Mouse (Mus musculus): ENCODE measurements around the gene Plxna2. TPM values are rescaled to one million over a fixed set of nuclear protein-coding genes. Genes with fewer than 3 reads are reported as not detected.

Plxna2 gene
- polyA plus RNA-seq, 1 experiment from 2014 or later = 4.5 TPM

DNA sequence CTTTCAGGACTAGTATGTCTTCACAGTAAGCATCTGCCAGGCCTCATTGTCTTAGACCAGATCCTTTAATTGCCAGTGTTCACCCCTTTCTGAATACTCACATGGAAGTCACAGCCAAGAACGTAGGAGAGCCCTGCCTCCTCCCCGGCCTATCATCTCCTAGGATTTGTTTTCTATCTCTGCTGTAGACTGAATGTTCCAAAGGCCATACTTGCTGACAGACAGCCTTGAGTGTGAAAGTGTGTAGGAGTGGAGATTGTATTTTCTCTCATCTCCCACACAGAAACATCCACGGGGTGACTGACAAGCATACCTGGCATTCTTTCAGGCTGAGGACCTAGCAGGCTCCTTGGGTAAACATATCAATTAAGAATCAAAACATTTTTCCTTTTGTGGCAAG, 177.3 kb downstream of the Plxna2 start:
- no peak for ATAC-seq
- 69% methylated on average over 3 of the region's 3 CpGs for WGBS

GRCm38 (mm10) chr1:194797843-194798242, 179.8 kb downstream of the Plxna2 start:
- no peak overlapping the region for H3K4me3 ChIP-seq (ENCODE audit: low read depth, low read length)
- DNase-seq (ENCODE audit: low spot score) (no peak), ATAC-seq (no peak)
- H3K36me3 ChIP-seq (ENCODE audit: insufficient read depth, low read length) = peaks cover 55% of the 10 kb centered on the region
- no peaks in the 10 kb centered on the region for H3K9me3 ChIP-seq (ENCODE audit: low read length)
- no peaks in the 10 kb centered on the region for H3K27me3 ChIP-seq (replicated peaks; ENCODE audit: insufficient read depth, low read length)
- 93% methylated on average over 1 of the region's 1 CpGs for WGBS
- H3K4me2 ChIP-seq (replicated peaks; ENCODE audit: low read depth, low read length) = no peak overlapping the region
- no peaks in the 10 kb centered on the region for H3K4me1 ChIP-seq (ENCODE audit: insufficient read depth, low read depth, low read length)
- H3K27ac ChIP-seq (ENCODE audit: low read length) = no peak overlapping the region
- TF ChIP-seq CTCF (IDR thresholded peaks at IDR 0.05) (no peak), EP300 (IDR thresholded peaks at IDR 0.05) (no peak)
- H3K9ac ChIP-seq (replicated peaks; ENCODE audit: low read depth) = no peak overlapping the region

More for the DNA sequence above, 177.3 kb downstream of the Plxna2 start:
- no peaks in the 10 kb centered on the region for H3K4me1 ChIP-seq (ENCODE audit: insufficient read depth, low read depth, low read length)
- H3K36me3 ChIP-seq (ENCODE audit: insufficient read depth, low read length) = peaks cover 44% of the 10 kb centered on the region
- H3K4me3 ChIP-seq (ENCODE audit: low read depth, low read length) = no peak overlapping the region
- H3K27ac ChIP-seq (ENCODE audit: low read length) = no peak overlapping the region
- H3K9me3 ChIP-seq (ENCODE audit: low read length) = no peaks in the 10 kb centered on the region
- H3K9ac ChIP-seq (replicated peaks; ENCODE audit: low read depth) = no peak overlapping the region
- no peak for DNase-seq (ENCODE audit: low spot score)
- H3K4me2 ChIP-seq (replicated peaks; ENCODE audit: low read depth, low read length) = no peak overlapping the region
- no peaks in the 10 kb centered on the region for H3K27me3 ChIP-seq (replicated peaks; ENCODE audit: insufficient read depth, low read length)
- no peak for TF ChIP-seq EP300 (IDR thresholded peaks at IDR 0.05)
- no peak for TF ChIP-seq CTCF (IDR thresholded peaks at IDR 0.05)

GRCm38 (mm10) chr1:194798511-194798910, 180.5 kb downstream of the Plxna2 start:
- TF ChIP-seq EP300 (IDR thresholded peaks at IDR 0.05) (no peak), CTCF (IDR thresholded peaks at IDR 0.05) (no peak)
- no peak overlapping the region for H3K9ac ChIP-seq (replicated peaks; ENCODE audit: low read depth)
- ATAC-seq (no peak), DNase-seq (ENCODE audit: low spot score) (no peak)
- H3K4me2 ChIP-seq (replicated peaks; ENCODE audit: low read depth, low read length) = no peak overlapping the region
- H3K27me3 ChIP-seq (replicated peaks; ENCODE audit: insufficient read depth, low read length) = no peaks in the 10 kb centered on the region
- H3K27ac ChIP-seq (ENCODE audit: low read length) = no peak overlapping the region
- H3K4me3 ChIP-seq (ENCODE audit: low read depth, low read length) = no peak overlapping the region
- H3K4me1 ChIP-seq (ENCODE audit: insufficient read depth, low read depth, low read length) = no peaks in the 10 kb centered on the region
- H3K9me3 ChIP-seq (ENCODE audit: low read length) = no peaks in the 10 kb centered on the region
- peaks cover 57% of the 10 kb centered on the region for H3K36me3 ChIP-seq (ENCODE audit: insufficient read depth, low read length)

DNA sequence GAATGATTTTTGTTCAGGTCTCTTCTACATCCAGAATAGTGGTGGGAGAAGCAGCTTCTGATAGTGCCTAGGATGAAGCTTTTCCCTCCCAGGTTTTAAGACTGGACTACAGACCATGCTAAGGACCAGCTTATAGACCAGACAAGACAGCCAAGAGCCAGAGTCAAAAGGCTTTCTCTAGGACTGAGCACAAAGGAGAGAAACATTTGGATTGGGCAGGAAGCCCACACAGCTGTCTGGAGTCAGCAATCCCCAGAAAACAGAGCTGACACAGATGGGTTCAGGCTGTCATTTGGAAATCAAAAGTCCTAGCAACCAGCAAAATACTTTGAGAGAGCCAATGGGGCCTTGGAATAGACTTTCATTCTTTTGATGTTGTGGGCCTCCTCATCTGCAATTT, 190.2 kb downstream of the Plxna2 start:
- Histone ChIP-seq H3K4me1 (ENCODE audit: insufficient read depth, low read depth, low read length) (no peaks in the 10 kb centered on the region), H3K9me3 (ENCODE audit: low read length) (no peaks in the 10 kb centered on the region), H3K4me3 (ENCODE audit: low read depth, low read length) (no peak overlapping the region), H3K4me2 (replicated peaks; ENCODE audit: low read depth, low read length) (no peak overlapping the region), H3K36me3 (ENCODE audit: insufficient read depth, low read length) (peaks cover 21% of the 10 kb centered on the region; the same call in 1 of the 2 replicates), H3K27ac (ENCODE audit: low read length) (peak overlapping the region; percentile 66), H3K27me3 (replicated peaks; ENCODE audit: insufficient read depth, low read length) (no peaks in the 10 kb centered on the region), H3K9ac (replicated peaks; ENCODE audit: low read depth) (no peak overlapping the region)
- TF ChIP-seq CTCF (IDR thresholded peaks at IDR 0.05) (no peak), EP300 (IDR thresholded peaks at IDR 0.05) (peak; percentile 69)
- peak; percentile 89 for DNase-seq (ENCODE audit: low spot score)
- ATAC-seq = peak; percentile 94

DNA sequence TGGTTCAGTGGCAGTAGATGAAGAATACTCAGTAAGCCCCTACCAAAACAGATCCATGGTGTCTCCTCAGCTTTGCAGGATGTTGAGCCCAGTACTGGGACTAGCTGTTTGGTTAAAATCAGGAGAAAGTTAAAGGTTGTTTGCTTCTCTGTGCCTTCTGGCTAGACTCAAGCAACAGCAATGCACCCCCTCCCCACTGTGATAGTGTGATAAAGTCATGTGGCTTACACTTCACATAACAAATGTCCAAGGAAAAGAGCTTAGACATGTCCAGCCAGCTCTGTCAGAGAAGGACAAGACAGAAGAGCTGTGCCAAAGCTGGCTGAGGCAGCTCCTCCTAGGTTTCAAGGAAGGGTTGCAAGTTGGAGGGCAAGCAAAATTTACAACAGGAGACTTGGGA, 190.7 kb downstream of the Plxna2 start:
- no peaks in the 10 kb centered on the region for H3K27me3 ChIP-seq (replicated peaks; ENCODE audit: insufficient read depth, low read length)
- no peak overlapping the region for H3K4me2 ChIP-seq (replicated peaks; ENCODE audit: low read depth, low read length)
- H3K36me3 ChIP-seq (ENCODE audit: insufficient read depth, low read length) = peaks cover 18% of the 10 kb centered on the region; the same call in 1 of the 2 replicates
- TF ChIP-seq CTCF (IDR thresholded peaks at IDR 0.05) = no peak
- no peak; the same call in 1 of the 2 replicates for TF ChIP-seq EP300 (IDR thresholded peaks at IDR 0.05)
- H3K9me3 ChIP-seq (ENCODE audit: low read length) = no peaks in the 10 kb centered on the region
- no peaks in the 10 kb centered on the region for H3K4me1 ChIP-seq (ENCODE audit: insufficient read depth, low read depth, low read length)
- ATAC-seq (peak; percentile 80), DNase-seq (ENCODE audit: low spot score) (no peak)
- H3K9ac ChIP-seq (replicated peaks; ENCODE audit: low read depth) = no peak overlapping the region
- H3K27ac ChIP-seq (ENCODE audit: low read length) = peak overlapping the region; percentile 66
- H3K4me3 ChIP-seq (ENCODE audit: low read depth, low read length) = no peak overlapping the region

DNA sequence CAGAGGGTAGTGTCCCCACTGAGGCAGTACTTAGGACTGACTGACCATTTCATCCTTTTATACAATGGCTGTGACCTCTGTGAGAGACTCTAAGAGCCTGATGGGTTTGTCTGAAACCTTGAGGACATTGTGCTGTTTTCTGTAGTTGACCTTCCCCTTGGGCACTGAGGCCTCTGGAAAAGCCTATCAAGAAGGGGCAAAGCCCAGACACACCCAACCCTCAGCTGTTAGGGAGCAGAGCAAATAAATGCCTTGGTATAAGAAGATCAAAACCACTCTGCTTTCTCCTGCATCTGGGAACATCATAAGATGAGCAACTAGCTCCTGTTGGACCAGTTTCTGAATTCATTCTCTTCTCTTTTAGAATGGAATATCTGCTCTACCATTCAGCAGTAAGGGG, 191.6 kb downstream of the Plxna2 start:
- Histone ChIP-seq H3K27ac (ENCODE audit: low read length) (peak overlapping the region; percentile 66), H3K9ac (replicated peaks; ENCODE audit: low read depth) (no peak overlapping the region)
- TF ChIP-seq CTCF (IDR thresholded peaks at IDR 0.05) (no peak), EP300 (IDR thresholded peaks at IDR 0.05) (no peak)

GRCm38 (mm10) chr1:194814187-194814586, 196.2 kb downstream of the Plxna2 start:
- no peaks in the 10 kb centered on the region for H3K4me1 ChIP-seq (ENCODE audit: insufficient read depth, low read depth, low read length)
- H3K9ac ChIP-seq (replicated peaks; ENCODE audit: low read depth) = no peak overlapping the region
- WGBS = 76% methylated on average over 5 of the region's 5 CpGs
- ATAC-seq (no peak), DNase-seq (ENCODE audit: low spot score) (no peak)
- no peaks in the 10 kb centered on the region for H3K9me3 ChIP-seq (ENCODE audit: low read length)
- H3K36me3 ChIP-seq (ENCODE audit: insufficient read depth, low read length) = peaks cover 10% of the 10 kb centered on the region; the same call in 1 of the 2 replicates
- no peak overlapping the region for H3K27ac ChIP-seq (ENCODE audit: low read length)
- H3K4me3 ChIP-seq (ENCODE audit: low read depth, low read length) = no peak overlapping the region
- H3K27me3 ChIP-seq (replicated peaks; ENCODE audit: insufficient read depth, low read length) = no peaks in the 10 kb centered on the region
- no peak overlapping the region for H3K4me2 ChIP-seq (replicated peaks; ENCODE audit: low read depth, low read length)
- no peak for TF ChIP-seq CTCF (IDR thresholded peaks at IDR 0.05)
- TF ChIP-seq EP300 (IDR thresholded peaks at IDR 0.05) = no peak

More for the DNA sequence above, 191.6 kb downstream of the Plxna2 start:
- Histone ChIP-seq H3K27me3 (replicated peaks; ENCODE audit: insufficient read depth, low read length) (no peaks in the 10 kb centered on the region), H3K4me2 (replicated peaks; ENCODE audit: low read depth, low read length) (no peak overlapping the region), H3K4me3 (ENCODE audit: low read depth, low read length) (no peak overlapping the region), H3K4me1 (ENCODE audit: insufficient read depth, low read depth, low read length) (no peaks in the 10 kb centered on the region), H3K36me3 (ENCODE audit: insufficient read depth, low read length) (peaks cover 18% of the 10 kb centered on the region; the same call in 1 of the 2 replicates), H3K9me3 (ENCODE audit: low read length) (no peaks in the 10 kb centered on the region)
- DNase-seq (ENCODE audit: low spot score) (no peak), ATAC-seq (no peak)
